Mouse (Mus musculus) lung, embryonic 15.5 days (tissue): Measurements from ENCODE around the gene Ttll4. TPM values are rescaled to one million over a fixed set of nuclear protein-coding genes. Genes with fewer than 3 reads are reported as not detected.

ENCODE experiments used
- ATAC-seq: fragments of 200-750 bp; cut with Nextera tagmentation; 2 replicates; pipeline ENCODE4 v1.8.0; 2017; ENCODE audit warnings: moderate number of reproducible peaks, borderline replicate concordance; ENCODE audit not compliant: low FRiP score, low TSS enrichment; ENCODE audit errors: extremely low read depth
- H3K27ac ChIP-seq: fragments of 300-500 bp; sonication (generic); 2 replicates; pipeline ENCODE4 v1.5.1; 2015; ENCODE audit warnings: moderate library complexity, mild to moderate bottlenecking, inconsistent platforms
- H3K27me3 ChIP-seq: fragments of 300-500 bp; sonication (generic); 2 replicates; pipeline ENCODE4 v1.6.1; 2015; ENCODE audit warnings: inconsistent platforms
- H3K36me3 ChIP-seq: fragments of 300-500 bp; sonication (generic); 2 replicates; pipeline ENCODE4 v1.6.1; 2015; ENCODE audit warnings: inconsistent platforms
- H3K4me1 ChIP-seq: fragments of 300-500 bp; sonication (generic); 2 replicates; pipeline ENCODE4 v1.6.1; 2015; ENCODE audit warnings: inconsistent platforms
- H3K4me2 ChIP-seq: fragments of 300-500 bp; sonication (generic); 2 replicates; pipeline ENCODE4 v1.6.1; 2015; ENCODE audit warnings: inconsistent platforms, mild to moderate bottlenecking, moderate library complexity
- H3K4me3 ChIP-seq: fragments of 300-500 bp; sonication (generic); 2 replicates; pipeline ENCODE4 v1.5.1; 2015; ENCODE audit warnings: mild to moderate bottlenecking, inconsistent platforms
- H3K9ac ChIP-seq: fragments of 300-500 bp; sonication (generic); 2 replicates; pipeline ENCODE4 v1.6.1; 2015; ENCODE audit warnings: inconsistent platforms
- H3K9me3 ChIP-seq: fragments of 300-500 bp; sonication (generic); 2 replicates; pipeline ENCODE4 v1.6.1; 2016; ENCODE audit warnings: inconsistent platforms
- WGBS: fragments of 180-500 bp; shearing (Covaris S2); methylation state at CpG from one replicate; pipeline ENCODE4 v1.1.7; 2015; 5-methylcytosine and 5-hydroxymethylcytosine counted together
- polyA plus RNA-seq: library from polyadenylated mRNA; unstranded; fragments of >200 nt; fragmentation: Nextera tagmentation; extraction: Ambion mirVana; gene quantifications from 2 replicates; pipeline ENCODE4 v1.2.1, GENCODE M21; 2015

Ttll4 gene
- polyA plus RNA-seq, 1 experiment from 2014 or later: 16.5 TPM

DNA sequence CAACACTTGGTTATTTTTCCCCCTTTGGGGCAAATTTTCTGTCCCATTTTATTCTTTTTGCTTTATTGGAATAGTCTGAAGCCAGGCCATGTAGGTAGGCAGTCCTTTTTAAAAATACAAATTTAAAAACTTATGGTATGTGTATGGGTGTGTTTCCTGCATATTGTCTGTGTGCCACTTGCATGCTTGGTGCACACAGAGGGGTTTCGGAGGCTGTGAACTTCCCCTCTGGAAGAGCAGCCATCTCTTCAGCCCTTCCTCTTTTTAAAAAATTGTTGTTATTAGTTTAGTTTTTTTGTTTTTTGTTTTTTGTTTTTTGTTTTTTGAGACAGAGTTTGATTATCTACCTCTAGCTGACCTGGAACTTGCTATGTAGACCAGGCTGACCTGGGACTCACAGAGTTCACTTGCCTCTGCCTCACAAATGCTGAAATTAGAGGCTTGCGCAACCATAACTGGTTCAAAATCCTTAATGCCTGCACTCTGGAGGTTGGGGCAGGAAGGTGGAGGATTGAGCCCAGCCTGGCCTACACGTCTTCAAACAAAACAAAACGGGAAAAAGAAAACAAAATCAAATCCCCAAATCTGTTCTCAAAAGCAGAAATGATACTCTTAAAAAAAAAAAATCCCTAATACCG, 51.0 kb downstream of the Ttll4 start:
- no peak for ATAC-seq
- no peak overlapping the region for H3K27ac ChIP-seq
- peak overlapping the region; percentile 93 for H3K4me2 ChIP-seq
- no peaks in the 10 kb centered on the region for H3K9me3 ChIP-seq
- H3K4me3 ChIP-seq: peak overlapping the region; percentile 45
- WGBS: 34% methylated on average over 5 of the region's 5 CpGs
- peaks cover 7% of the 10 kb centered on the region; the same call in 1 of the 2 replicates for H3K27me3 ChIP-seq
- H3K9ac ChIP-seq: no peak overlapping the region
- no peaks in the 10 kb centered on the region for H3K36me3 ChIP-seq
- peaks cover 6% of the 10 kb centered on the region; the same call in 1 of the 2 replicates for H3K4me1 ChIP-seq

DNA sequence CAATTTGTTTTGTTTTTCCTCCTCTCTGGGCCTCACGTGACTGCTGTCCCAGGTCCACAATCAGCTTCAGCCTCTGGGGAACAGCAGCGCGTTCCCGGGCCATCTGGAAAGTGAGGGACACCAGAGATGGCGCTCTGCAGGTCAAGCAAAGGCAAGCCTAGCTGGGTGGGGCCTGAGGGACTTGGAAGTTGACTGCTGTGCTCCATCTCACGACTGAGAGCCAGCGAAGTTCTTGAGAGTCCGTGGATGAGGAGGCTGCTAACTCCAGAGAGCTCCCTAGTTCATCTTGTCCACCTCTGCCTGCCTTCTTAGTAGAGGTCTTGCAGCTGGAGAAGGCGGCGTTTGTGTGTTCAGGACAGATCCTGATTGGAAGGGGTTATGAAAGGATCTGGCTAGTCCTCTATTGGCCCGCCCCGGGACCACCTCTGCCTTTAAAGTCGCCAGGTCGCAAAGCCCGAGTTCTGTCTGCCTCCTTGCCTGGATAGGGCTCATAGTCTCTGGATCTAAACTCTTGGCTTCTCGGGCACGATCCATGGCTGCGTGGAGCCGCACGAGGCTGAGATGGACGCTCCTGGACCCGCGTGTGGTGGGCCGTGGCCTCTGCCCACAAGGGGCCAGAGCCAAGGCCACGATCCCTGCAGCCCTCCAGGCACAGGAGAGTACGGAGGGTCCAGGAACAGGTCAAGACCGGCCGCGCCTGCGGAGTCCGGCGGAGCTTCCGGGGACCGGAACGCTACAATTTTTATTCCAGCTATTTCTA, 51.7 kb downstream of the Ttll4 start, which contains the start of gene Cyp27a1:
TSS of gene Cyp27a1 (plus strand) at position 476 of the 760 bp plus-strand sequence.
- Histone ChIP-seq H3K27ac (no peak within 1 kb of the TSS), H3K9me3 (no peaks in the 10 kb centered on the region)

DNA sequence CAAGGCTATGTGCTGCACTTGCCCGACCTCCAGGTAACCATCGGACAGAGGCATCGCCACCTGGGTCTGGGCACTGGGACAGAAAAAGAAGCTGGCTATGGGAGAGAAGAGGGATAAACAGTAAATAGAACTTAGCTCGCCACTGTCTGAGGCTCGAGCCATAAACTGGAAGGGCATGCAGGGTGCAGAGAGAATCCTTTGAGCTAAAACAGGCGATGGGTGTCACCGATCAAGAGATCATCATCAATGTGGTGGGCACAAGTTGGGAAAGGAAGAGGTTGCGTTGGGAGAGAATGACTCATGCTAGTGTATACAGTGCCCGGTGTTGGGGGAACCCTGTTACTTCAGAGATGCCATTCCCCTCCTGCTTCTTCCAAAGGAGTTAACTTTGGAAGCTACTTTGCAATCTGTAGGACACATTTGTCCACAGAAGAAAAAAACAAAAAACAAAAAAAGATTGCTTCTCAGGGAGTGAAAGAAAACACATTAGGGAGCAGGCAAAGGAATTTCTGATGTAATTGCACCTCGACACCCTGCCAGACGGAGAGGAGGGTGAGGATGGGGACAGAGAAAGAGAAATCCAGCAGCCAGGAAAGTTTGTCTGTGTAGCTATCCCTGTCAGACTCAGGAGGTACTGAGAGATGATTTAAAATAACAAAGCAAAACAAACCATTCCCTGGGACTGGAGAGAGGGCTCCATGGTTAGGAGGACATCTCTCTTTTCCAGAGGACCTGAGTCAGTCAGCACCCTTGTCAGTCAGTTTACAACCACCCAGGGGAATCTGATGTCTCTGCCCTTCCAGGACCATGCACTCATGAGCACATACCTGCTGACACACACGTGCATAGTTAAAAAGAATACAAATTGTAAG, 52.5 kb downstream of the Ttll4 start:
- H3K36me3 ChIP-seq: no peaks in the 10 kb centered on the region
- peaks cover 7% of the 10 kb centered on the region; the same call in 1 of the 2 replicates for H3K27me3 ChIP-seq
- H3K4me2 ChIP-seq: peak overlapping the region; percentile 93
- peak overlapping the region; percentile 45 for H3K4me3 ChIP-seq
- peak overlapping the region; percentile 58 for H3K9ac ChIP-seq
- 24% methylated on average over 12 of the region's 12 CpGs for WGBS
- ATAC-seq: no peak
- H3K9me3 ChIP-seq: no peaks in the 10 kb centered on the region
- H3K4me1 ChIP-seq: peaks cover 6% of the 10 kb centered on the region; the same call in 1 of the 2 replicates
- H3K27ac ChIP-seq: no peak overlapping the region

More for the DNA sequence above, 51.7 kb downstream of the Ttll4 start, which contains the start of gene Cyp27a1:
- Histone ChIP-seq H3K36me3 (no peaks in the 10 kb centered on the region), H3K4me3 (peak within 1 kb of the TSS; percentile 45), H3K4me2 (peak within 1 kb of the TSS; percentile 93), H3K4me1 (peaks cover 6% of the 10 kb centered on the region; the same call in 1 of the 2 replicates), H3K27me3 (peaks cover 7% of the 10 kb centered on the region; the same call in 1 of the 2 replicates), H3K9ac (peak within 1 kb of the TSS; percentile 58)
- ATAC-seq: peak; percentile 64; the same call in 1 of the 2 replicates
- WGBS: 3% methylated on average over 35 of the region's 35 CpGs

DNA sequence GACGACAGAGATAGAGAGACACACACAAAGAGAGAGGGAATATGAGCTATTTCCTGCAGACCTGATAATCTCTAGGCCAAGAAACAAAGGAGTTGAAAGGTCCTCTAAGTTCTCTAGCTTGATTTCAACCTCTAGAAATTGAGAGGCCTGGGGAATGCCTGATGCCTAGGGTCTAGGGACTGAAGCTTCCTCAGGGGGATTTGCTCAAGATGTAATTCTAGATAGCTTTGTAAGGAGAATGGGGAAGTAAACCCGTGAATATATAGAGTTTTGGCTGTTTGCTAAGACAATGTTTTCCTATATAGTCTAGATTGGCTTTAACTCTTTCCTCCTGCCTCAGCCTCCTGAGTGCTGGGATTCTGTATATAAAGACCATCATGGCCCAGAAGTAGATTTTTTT, 53.4 kb downstream of the Ttll4 start:
- peaks cover 7% of the 10 kb centered on the region; the same call in 1 of the 2 replicates for H3K27me3 ChIP-seq
- no peak overlapping the region for H3K4me3 ChIP-seq
- H3K9ac ChIP-seq: no peak overlapping the region
- no peaks in the 10 kb centered on the region for H3K9me3 ChIP-seq
- no peaks in the 10 kb centered on the region for H3K36me3 ChIP-seq
- H3K4me2 ChIP-seq: no peak overlapping the region
- no peak overlapping the region for H3K27ac ChIP-seq
- no peak for ATAC-seq
- peaks cover 6% of the 10 kb centered on the region; the same call in 1 of the 2 replicates for H3K4me1 ChIP-seq
- 54% methylated on average over 2 of the region's 2 CpGs for WGBS

DNA sequence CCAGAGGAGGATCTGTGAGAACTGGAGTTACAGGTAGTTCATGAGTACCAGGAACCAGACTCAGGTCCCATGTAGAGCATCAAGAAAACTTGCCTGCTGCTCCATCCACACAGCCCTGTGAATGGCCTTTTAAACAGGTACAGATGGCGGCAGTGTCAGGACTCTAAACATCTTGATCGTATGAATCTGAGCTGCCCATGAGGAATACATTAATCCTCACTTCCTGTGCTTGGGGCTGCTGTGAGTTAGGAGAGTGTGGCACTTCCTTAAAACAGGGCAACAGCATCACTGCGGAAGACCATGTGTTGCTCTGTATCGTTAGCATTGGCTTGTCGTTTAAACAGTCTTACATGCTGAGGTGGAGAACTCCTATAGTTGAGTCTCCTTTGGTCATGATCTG, 53.9 kb downstream of the Ttll4 start:
- Histone ChIP-seq H3K4me3 (no peak overlapping the region), H3K36me3 (no peaks in the 10 kb centered on the region), H3K9ac (no peak overlapping the region), H3K9me3 (no peaks in the 10 kb centered on the region), H3K27me3 (peaks cover 7% of the 10 kb centered on the region; the same call in 1 of the 2 replicates), H3K4me1 (peaks cover 6% of the 10 kb centered on the region; the same call in 1 of the 2 replicates), H3K27ac (no peak overlapping the region), H3K4me2 (no peak overlapping the region)
- WGBS: 59% methylated on average over 5 of the region's 5 CpGs
- ATAC-seq: no peak

DNA sequence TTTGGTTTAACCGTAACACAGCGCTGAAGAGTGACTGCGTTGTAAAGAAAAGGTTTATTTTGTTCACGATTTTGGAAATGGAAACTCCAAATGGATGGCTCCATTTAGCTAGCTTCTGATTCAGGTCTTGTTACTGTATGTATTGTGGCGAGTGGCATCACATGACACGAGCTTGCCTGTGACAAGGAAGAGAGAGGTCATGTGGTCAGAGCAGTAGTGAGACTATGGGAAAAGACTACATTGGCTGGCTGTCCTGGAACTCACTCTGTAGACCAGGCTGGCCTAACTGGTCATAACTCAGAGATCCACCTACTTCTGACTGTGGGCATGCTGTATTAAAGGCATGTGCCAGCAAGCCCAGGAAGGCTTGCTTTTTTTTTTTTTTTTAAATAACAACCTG, 54.3 kb downstream of the Ttll4 start:
- H3K27me3 ChIP-seq: peaks cover 7% of the 10 kb centered on the region; the same call in 1 of the 2 replicates
- ATAC-seq: no peak
- H3K36me3 ChIP-seq: no peaks in the 10 kb centered on the region
- H3K9me3 ChIP-seq: no peaks in the 10 kb centered on the region
- H3K4me2 ChIP-seq: no peak overlapping the region
- no peak overlapping the region for H3K27ac ChIP-seq
- H3K4me3 ChIP-seq: no peak overlapping the region
- peaks cover 6% of the 10 kb centered on the region; the same call in 1 of the 2 replicates for H3K4me1 ChIP-seq
- H3K9ac ChIP-seq: no peak overlapping the region
- 81% methylated on average over 6 of the region's 6 CpGs for WGBS

- Histone ChIP-seq H3K9me3 (no peaks in the 10 kb centered on the region), H3K4me2 (no peak overlapping the region), H3K27ac (no peak overlapping the region), H3K4me1 (peaks cover 2% of the 10 kb centered on the region; the same call in 1 of the 2 replicates), H3K9ac (no peak overlapping the region), H3K4me3 (no peak overlapping the region), H3K36me3 (no peaks in the 10 kb centered on the region), H3K27me3 (peaks cover 7% of the 10 kb centered on the region; the same call in 1 of the 2 replicates)
- no peak for ATAC-seq
- 87% methylated on average over 8 of the region's 8 CpGs for WGBS
These were observed 56.6 kb downstream of the Ttll4 start for GRCm38 (mm10) chr1:74718113-74718512.

GRCm38 (mm10) chr1:74719281-74719680, 57.7 kb downstream of the Ttll4 start:
- no peak for ATAC-seq
- 56% methylated on average over 3 of the region's 3 CpGs for WGBS

DNA sequence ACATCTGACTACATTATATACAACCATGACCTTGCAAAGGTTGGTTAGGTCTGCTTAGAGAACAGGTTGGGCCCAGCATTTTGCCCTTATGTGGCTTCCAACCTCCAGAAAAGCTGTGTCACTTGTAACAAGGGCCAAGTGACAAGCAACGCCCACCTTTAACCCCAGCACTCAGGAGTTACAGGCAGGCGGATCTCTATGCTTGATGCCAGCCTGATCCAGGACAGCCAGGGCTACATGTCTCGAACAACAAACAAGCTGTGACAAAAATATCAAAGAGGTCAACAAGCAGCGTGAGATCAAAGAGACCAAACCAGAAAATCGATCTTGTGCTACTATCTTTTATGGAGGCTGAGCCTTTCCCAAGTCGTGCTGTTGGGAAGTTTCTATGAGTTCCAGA, 60.1 kb downstream of the Ttll4 start:
- WGBS: 62% methylated on average over 6 of the region's 6 CpGs
- H3K9me3 ChIP-seq: no peaks in the 10 kb centered on the region
- no peaks in the 10 kb centered on the region for H3K27me3 ChIP-seq
- ATAC-seq: no peak
- H3K4me3 ChIP-seq: no peak overlapping the region
- no peak overlapping the region for H3K27ac ChIP-seq
- no peaks in the 10 kb centered on the region for H3K4me1 ChIP-seq
- no peak overlapping the region for H3K9ac ChIP-seq
- no peaks in the 10 kb centered on the region for H3K36me3 ChIP-seq
- H3K4me2 ChIP-seq: no peak overlapping the region

More at GRCm38 (mm10) chr1:74719281-74719680, 57.7 kb downstream of the Ttll4 start:
- no peaks in the 10 kb centered on the region for H3K4me1 ChIP-seq
- H3K4me3 ChIP-seq: no peak overlapping the region
- H3K27ac ChIP-seq: no peak overlapping the region
- no peak overlapping the region for H3K4me2 ChIP-seq
- H3K27me3 ChIP-seq: no peaks in the 10 kb centered on the region
- no peak overlapping the region for H3K9ac ChIP-seq
- H3K36me3 ChIP-seq: no peaks in the 10 kb centered on the region
- no peaks in the 10 kb centered on the region for H3K9me3 ChIP-seq

GRCm38 (mm10) chr1:74723748-74724147, 62.2 kb downstream of the Ttll4 start:
- Histone ChIP-seq H3K9ac (no peak overlapping the region), H3K4me2 (no peak overlapping the region), H3K4me3 (no peak overlapping the region), H3K27me3 (no peaks in the 10 kb centered on the region), H3K36me3 (no peaks in the 10 kb centered on the region), H3K9me3 (no peaks in the 10 kb centered on the region), H3K4me1 (no peaks in the 10 kb centered on the region), H3K27ac (no peak overlapping the region)
- ATAC-seq: no peak
- 69% methylated on average over 2 of the region's 2 CpGs for WGBS

- H3K36me3 ChIP-seq: no peaks in the 10 kb centered on the region
- H3K4me3 ChIP-seq: no peak overlapping the region
- H3K27ac ChIP-seq: no peak overlapping the region
- ATAC-seq: no peak
- H3K9me3 ChIP-seq: no peaks in the 10 kb centered on the region
- no peaks in the 10 kb centered on the region for H3K4me1 ChIP-seq
- H3K27me3 ChIP-seq: no peaks in the 10 kb centered on the region
- no peak overlapping the region for H3K4me2 ChIP-seq
- no peak overlapping the region for H3K9ac ChIP-seq
- 40% methylated on average over 5 of the region's 5 CpGs for WGBS
These were observed 64.6 kb downstream of the Ttll4 start for GRCm38 (mm10) chr1:74726114-74726513.
